Mouse (Mus musculus): ENCODE results near the gene Dync1i1.
A peak's percentile ranks its signal among the peaks of the same experiment; 100 is the strongest.
"Not testable (repeated sequence)": the region's sequence is repeated elsewhere in the genome, so short reads cannot be mapped to it uniquely, and the experiment has no call there.

Gene Dync1i1

GRCm38 (mm10) chr6:5725611-5726236, at the start of gene Dync1i1:
TSS of gene Dync1i1 (plus strand) at chr6:5725639.
- no peak for DNase-seq (ENCODE audit: low read depth, low spot score)

DNA sequence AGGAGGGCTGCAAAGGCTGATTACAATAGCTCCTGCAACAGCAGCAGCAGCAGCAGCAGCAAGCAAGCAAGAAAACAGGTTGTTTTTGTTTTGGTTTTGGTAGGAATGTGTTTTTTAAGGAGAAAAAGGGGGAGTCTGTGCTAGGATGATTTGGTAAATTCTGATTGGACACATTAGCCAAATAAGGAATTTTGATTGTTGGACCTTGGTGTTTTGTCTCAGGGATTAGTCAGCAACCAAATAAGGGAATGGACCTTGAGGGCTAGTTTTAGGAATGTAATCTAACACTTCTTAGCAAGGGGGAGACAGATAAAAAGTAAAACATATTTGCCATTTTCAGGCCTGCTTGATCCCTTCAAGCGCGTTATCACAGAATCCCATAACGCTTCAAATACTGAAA, 45.7 kb upstream of the Dync1i1 start:
- DNase-seq (ENCODE audit: low read depth, low spot score), result no peak

- DNase-seq (ENCODE audit: low read depth, low spot score), result no peak
These were observed 23.6 kb upstream of the Dync1i1 start for GRCm38 (mm10) chr6:5701826-5702225.

GRCm38 (mm10) chr6:5707894-5708293, 17.5 kb upstream of the Dync1i1 start:
- DNase-seq (ENCODE audit: low read depth, low spot score), result not testable (repeated sequence)

DNA sequence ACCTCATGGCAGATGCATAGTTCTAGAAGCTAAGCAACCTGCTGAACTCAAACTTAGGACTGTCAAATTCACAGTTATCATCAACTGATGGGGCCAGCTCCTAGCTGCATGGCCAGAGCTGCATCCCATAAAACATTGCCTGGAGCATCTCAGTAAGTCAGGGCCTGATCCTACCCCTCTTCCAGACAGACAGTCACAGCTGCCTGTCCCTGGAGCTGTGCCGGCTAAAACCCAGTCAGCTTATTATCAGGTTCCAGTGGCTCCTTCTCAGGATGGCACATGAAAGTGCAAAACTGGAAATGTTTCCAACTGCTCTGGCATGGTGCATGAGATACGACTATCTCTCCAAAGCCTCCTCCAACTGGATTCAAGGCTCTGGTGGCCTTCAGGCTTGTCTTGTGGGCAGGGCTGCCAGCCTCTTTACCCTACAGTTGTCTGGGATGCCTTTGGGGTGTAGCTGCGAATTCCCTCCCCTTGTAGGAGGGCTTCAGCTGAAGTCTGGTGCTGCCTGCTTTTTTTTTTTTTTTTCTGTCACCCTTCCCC, 15.3 kb upstream of the Dync1i1 start:
- no peak for DNase-seq (ENCODE audit: low read depth, low spot score)

- DNase-seq (ENCODE audit: low read depth, low spot score), result no peak
These were observed 12.8 kb upstream of the Dync1i1 start for GRCm38 (mm10) chr6:5712620-5713019.

GRCm38 (mm10) chr6:5715101-5715618, 10.3 kb upstream of the Dync1i1 start:
- DNase-seq (ENCODE audit: low read depth, low spot score), result no peak

- no peak for DNase-seq (ENCODE audit: low read depth, low spot score)
These were observed 6.5 kb upstream of the Dync1i1 start for GRCm38 (mm10) chr6:5718955-5719354.

DNA sequence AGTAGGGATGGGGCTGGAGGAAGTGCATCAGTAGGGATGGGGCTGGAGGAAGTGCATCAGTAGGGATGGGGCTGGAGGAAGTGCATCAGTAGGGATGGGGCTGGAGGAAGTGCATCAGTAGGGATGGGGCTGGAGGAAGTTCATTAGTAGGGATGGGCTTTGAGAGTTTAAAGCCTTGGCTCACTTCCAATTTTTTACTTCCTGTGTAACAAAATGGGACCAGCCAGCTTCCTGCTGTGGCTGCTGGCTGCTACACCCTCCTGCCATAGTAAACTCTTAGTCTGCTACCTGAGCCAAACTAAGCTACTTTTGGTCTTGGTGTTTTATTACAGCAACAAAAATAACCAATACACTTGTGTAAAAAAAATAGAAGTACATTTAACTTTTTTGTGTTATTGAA, 4.7 kb upstream of the Dync1i1 start:
- not testable (repeated sequence) for DNase-seq (ENCODE audit: low read depth, low spot score)

DNA sequence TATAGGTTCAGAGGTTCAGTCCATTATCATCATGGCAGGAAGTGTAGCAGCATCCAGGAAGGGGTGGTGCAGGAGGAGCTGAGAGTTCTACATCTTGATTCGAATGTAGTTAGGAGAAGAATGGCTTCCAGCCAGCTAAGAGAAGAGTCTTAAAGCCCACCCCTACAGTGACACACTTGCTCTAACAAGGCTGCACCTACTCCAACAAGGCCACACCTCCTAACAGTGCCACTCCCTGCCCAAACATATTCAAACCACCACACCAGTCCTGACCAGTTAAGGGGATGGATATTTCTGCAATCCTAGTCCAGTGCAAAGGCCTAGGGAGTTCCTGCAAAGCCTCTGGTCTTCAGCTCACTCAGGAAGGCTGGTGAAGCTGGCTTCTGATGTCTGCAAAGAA, 1.5 kb upstream of the Dync1i1 start:
- no peak for DNase-seq (ENCODE audit: low read depth, low spot score)

DNA sequence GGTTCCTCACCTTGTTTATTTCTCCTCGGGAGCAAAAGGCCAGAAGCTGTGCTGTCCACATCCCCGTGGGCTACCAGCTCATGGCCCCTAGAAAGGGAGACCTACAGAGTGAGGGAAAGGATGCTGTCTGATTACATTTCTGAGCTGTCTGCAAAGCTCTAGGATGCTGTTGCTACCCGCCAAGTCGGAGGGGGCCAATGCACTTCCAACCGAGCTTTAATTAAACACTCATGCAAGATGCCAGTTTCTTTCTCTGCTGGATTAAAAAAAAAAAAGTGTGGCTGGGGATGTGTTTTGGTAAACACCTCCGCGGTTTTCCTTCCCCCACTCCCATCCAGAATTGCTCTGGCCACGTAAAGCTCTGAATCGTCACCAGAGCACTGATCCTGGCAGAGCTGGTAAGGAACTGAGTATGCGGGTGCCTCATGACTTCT, 815 bp downstream of the Dync1i1 start:
- DNase-seq (ENCODE audit: low read depth, low spot score), result no peak

DNA sequence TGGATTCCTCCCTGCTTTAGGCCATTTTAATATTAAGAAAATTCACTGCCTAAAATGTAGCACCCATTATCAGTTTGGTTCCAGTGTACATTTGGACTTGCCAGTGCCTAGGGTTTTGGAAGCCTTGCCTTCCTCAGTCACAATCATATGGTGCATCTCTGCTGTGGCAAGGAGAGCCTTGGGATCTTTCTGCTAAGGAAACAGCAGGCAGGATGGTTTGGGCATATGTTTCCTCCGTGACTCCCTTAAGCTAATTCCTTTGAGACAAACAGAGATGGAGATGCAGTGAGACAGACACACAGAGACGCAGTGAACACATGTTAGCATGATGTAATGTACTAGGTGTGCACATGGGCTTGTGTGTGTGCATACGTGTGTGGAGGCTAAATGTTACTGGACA, 7.8 kb downstream of the Dync1i1 start:
- DNase-seq (ENCODE audit: low read depth, low spot score), result no peak

DNA sequence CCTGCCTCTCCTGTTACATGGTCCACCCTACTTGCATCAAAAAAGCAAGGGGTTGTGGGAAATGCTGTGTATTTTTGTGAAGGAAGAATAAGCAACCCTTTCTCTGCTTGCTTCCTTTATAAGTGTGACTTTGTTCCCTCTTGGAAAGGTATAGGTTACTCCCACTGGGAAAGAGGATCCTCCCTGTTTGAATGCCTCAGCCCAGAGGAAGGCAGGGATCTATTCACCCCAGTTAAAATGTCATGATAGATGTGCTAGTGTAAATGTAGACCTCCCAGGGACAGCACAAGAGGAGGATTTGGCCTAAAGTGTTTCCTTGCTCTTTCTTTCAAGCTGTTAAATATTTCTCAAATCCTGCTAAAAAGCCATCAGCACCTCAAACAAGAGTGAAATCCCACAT, 9.0 kb downstream of the Dync1i1 start:
- no peak for DNase-seq (ENCODE audit: low read depth, low spot score)

- no peak for DNase-seq (ENCODE audit: low read depth, low spot score)
These were observed 9.4 kb downstream of the Dync1i1 start for GRCm38 (mm10) chr6:5734862-5735261.

DNA sequence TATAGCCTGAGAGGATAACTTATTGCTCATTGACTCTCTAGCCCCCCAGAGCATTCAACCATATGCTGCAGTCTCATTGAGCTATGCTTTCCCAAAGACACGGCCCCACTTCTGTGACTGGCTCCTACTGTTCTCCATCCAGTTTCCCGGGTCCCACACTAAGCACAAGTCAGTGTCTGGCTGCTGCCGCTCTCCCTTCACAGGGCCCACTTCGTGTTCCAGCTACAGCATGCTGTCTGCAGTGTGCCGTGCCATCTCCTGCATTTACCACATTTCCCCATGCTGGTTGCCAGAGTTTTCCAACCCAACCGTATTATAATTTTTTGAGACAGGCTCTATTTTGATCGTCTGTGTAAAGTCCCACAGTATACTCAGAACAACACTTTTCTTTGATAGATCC, 14.3 kb downstream of the Dync1i1 start:
- DNase-seq (ENCODE audit: low read depth, low spot score), result peak; percentile 67

- DNase-seq (ENCODE audit: low read depth, low spot score), result no peak
These were observed 16.1 kb downstream of the Dync1i1 start for GRCm38 (mm10) chr6:5741395-5742032.

DNA sequence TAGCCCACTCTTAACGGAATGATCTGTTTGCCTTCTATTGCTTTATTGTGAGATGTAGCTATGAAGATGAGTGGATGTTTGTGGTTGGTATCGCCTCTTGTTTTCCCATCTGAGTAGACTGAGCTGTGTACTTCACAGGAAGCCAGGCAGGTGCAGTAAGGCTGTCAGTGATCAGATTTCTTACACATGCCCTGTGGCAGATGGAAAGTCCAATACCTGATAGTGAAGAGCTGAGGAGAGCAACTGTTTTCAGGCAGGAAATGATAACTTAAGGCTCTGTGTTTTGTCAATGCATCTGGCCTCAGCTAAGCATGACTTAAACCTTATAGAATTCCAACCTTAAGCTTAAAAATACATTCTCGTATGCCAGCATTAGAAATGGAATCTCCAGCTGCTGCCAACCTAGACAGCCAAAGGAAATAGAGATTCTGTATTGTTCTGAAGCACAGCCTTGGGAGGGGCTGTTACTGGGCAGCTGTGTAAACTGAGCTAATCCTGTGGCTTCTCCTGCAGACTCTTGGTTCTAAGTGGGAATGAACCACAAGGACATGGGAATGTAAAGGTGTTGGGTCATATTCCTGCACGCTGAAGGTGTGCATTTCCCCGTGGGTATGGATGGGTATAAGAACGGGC, 24.8 kb downstream of the Dync1i1 start:
- no peak for DNase-seq (ENCODE audit: low read depth, low spot score)

DNA sequence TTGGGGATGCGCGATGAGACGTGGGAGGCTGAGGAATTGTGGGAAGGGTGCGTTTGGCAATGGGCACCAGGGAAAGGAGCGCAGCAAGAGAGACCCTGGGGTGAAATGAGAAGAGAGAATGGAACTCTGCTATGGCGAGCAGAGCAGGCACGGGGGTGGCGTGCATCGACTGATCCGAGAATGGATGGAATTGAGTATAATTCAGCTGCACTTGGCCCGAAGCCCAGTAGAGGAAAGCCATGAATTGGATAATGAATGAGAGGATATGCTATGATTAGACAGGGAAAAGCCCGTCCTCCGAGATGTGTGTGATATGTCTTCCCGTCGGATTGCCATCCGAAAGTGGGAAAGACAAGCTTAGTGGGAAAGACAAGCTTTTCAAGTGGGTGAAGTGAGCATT, 26.7 kb downstream of the Dync1i1 start:
- no peak for DNase-seq (ENCODE audit: low read depth, low spot score)

GRCm38 (mm10) chr6:5752617-5753016, 27.2 kb downstream of the Dync1i1 start:
- DNase-seq (ENCODE audit: low read depth, low spot score), result no peak

DNA sequence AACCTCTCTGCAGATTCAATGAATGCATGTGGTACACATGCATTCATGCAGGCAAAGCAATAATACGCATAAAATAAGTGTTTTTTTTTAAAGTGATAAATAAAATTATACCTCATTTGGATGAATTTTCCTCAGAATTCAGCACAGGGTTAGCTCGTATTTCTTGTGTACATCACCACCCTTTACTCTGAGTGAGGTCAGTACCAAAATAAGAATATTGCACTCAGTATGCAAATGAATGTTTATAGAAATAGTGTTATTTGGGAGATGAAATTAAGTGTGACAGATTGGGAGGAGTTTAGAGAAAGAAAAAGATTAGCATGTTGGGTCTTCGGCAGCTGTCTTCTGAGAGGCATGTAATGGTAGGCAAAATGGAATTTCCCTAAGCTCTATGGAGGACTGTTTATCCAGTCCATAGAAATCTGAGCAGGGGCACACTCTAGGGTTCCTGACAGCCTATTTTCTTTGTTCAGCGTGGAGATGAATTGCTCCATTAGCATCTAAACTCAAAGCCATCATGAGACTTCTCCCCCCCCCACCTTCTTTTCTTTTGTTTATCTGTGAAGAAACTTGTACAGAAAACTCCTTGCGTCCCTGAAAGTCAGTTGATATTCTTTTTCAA, 31.2 kb downstream of the Dync1i1 start:
- DNase-seq (ENCODE audit: low read depth, low spot score), result no peak

- no peak for DNase-seq (ENCODE audit: low read depth, low spot score)
These were observed 37.5 kb downstream of the Dync1i1 start for GRCm38 (mm10) chr6:5762943-5763342.

GRCm38 (mm10) chr6:5768576-5768975, 43.1 kb downstream of the Dync1i1 start:
- no peak for DNase-seq (ENCODE audit: low read depth, low spot score)
